Mouse (Mus musculus) myocyte (in vitro differentiated cells): ENCODE results near the gene Slx1b. TPM values are rescaled to one million over a fixed set of nuclear protein-coding genes. Genes with fewer than 3 reads are reported as not detected.

Experiments
- H3K27me3 ChIP-seq: one replicate; pipeline ENCODE4 v1.6.1; 2011; ENCODE audit not compliant: control insufficient read depth, insufficient read depth, insufficient read length
- H3K36me3 ChIP-seq: one replicate; pipeline ENCODE4 v1.6.1; 2011; ENCODE audit not compliant: control insufficient read depth, insufficient read depth
- H3K4me2 ChIP-seq: one replicate; pipeline ENCODE4 v1.6.1; 2011; ENCODE audit warnings: low read depth, control low read depth
- H3K4me3 ChIP-seq: one replicate; pipeline ENCODE4 v1.5.1; 2011; ENCODE audit warnings: mild to moderate bottlenecking, control low read depth, moderate library complexity
- H3K79me2 ChIP-seq: one replicate; pipeline ENCODE4 v1.6.1; 2011; ENCODE audit not compliant: control insufficient read depth, insufficient read depth
- H3ac ChIP-seq: one replicate; pipeline ENCODE4 v1.6.1; 2011; ENCODE audit not compliant: control insufficient read depth, insufficient read length
- CEBPB ChIP-seq: IDR thresholded peaks from 2 replicates; pipeline ENCODE4 v1.6.1; 2011; ENCODE audit warnings: mild to moderate bottlenecking, moderate library complexity; ENCODE audit not compliant: poor library complexity, insufficient read depth, severe bottlenecking
- E2F4 ChIP-seq: IDR thresholded peaks from one replicate; pipeline ENCODE4 v1.6.1; 2011; ENCODE audit warnings: mild to moderate bottlenecking, control low read depth, moderate library complexity; ENCODE audit not compliant: insufficient read depth
- MAX ChIP-seq: IDR thresholded peaks from one replicate; pipeline ENCODE4 v1.6.1; 2011; ENCODE audit warnings: low read depth, mild to moderate bottlenecking, control low read depth
- MYOD1 ChIP-seq, 3 experiments: IDR thresholded peaks; one replicate each; pipeline ENCODE4 v1.6.1; 2011; ENCODE audit warnings: control low read depth in 2 of 3, low read depth in 2 of 3, mild to moderate bottlenecking in 2 of 3, moderate library complexity in 1 of 3; ENCODE audit not compliant: insufficient read length in 2 of 3, control insufficient read depth in 1 of 3
- MYOG ChIP-seq, 3 experiments: IDR thresholded peaks; one replicate each; pipeline ENCODE4 v1.6.1; 2011; ENCODE audit warnings: control low read depth in 2 of 3, low read depth in 2 of 3, mild to moderate bottlenecking in 2 of 3; ENCODE audit not compliant: insufficient read length in 2 of 3, control insufficient read depth in 1 of 3, insufficient read depth in 1 of 3
- POLR2A ChIP-seq: IDR thresholded peaks from one replicate; pipeline ENCODE4 v1.6.1; 2011; ENCODE audit warnings: low read depth, mild to moderate bottlenecking, control low read depth, moderate library complexity; ENCODE audit not compliant: insufficient read length
- POLR2AphosphoS2 ChIP-seq: IDR thresholded peaks from one replicate; pipeline ENCODE4 v1.6.1; 2011; ENCODE audit warnings: low read depth, control low read depth; ENCODE audit not compliant: insufficient read length
- REST ChIP-seq: IDR thresholded peaks from one replicate; pipeline ENCODE4 v1.6.1; 2011; ENCODE audit warnings: mild to moderate bottlenecking, control low read depth, moderate library complexity; ENCODE audit not compliant: insufficient read depth, insufficient read length
- SRF ChIP-seq: IDR thresholded peaks from one replicate; pipeline ENCODE4 v1.6.1; 2011; ENCODE audit warnings: low read depth; ENCODE audit not compliant: control insufficient read depth, insufficient read length
- TCF12 ChIP-seq: IDR thresholded peaks from one replicate; pipeline ENCODE4 v1.6.1; 2011; ENCODE audit warnings: mild to moderate bottlenecking, control low read depth; ENCODE audit not compliant: poor library complexity, insufficient read depth, severe bottlenecking
- TCF3 ChIP-seq: IDR thresholded peaks from one replicate; pipeline ENCODE4 v1.6.1; 2011; ENCODE audit warnings: low read depth, control low read depth; ENCODE audit not compliant: insufficient read length
- USF1 ChIP-seq: IDR thresholded peaks from one replicate; pipeline ENCODE4 v1.6.1; 2011; ENCODE audit warnings: low read depth, mild to moderate bottlenecking, control low read depth, moderate library complexity
- polyA plus RNA-seq: library from polyadenylated mRNA; unstranded; fragments of >200 nt; fragmentation: generic; extraction: Trizol; gene quantifications from one replicate; pipeline ENCODE4 v1.2.1, GENCODE M21; 2012; ENCODE audit warnings: missing spikeins

The Slx1b gene
- polyA plus RNA-seq, 1 experiment, result 5.8 TPM

- Histone ChIP-seq H3K79me2 (peaks cover 14% of the 10 kb centered on the region), H3K4me2 (no peak overlapping the region), H3K36me3 (no peaks in the 10 kb centered on the region), H3K4me3 (no peak overlapping the region), H3ac (no peak overlapping the region), H3K27me3 (no peaks in the 10 kb centered on the region)
- TF ChIP-seq MAX, result no peak
- TF ChIP-seq MYOG (IDR thresholded peaks at IDR 0.05; ENCODE audit: control insufficient read depth in 1 of 3, insufficient read depth in 1 of 3, insufficient read length in 2 of 3, low read depth in 2 of 3), result no peak
- TF ChIP-seq TCF3, result no peak
- no peak for TF ChIP-seq E2F4
- TF ChIP-seq POLR2AphosphoS2, result no peak
- TF ChIP-seq SRF, result no peak
- no peak for TF ChIP-seq TCF12
- TF ChIP-seq USF1, result no peak
- TF ChIP-seq CEBPB, result no peak
- TF ChIP-seq POLR2A, result no peak
- TF ChIP-seq MYOD1 (IDR thresholded peaks at IDR 0.05; ENCODE audit: control insufficient read depth in 1 of 3, insufficient read length in 2 of 3, low read depth in 2 of 3), result no peak
- no peak for TF ChIP-seq REST
These were observed 44.7 kb downstream of the Slx1b start for GRCm38 (mm10) chr7:126650852-126651251.

- TF ChIP-seq MYOD1 (IDR thresholded peaks at IDR 0.05; ENCODE audit: control insufficient read depth in 1 of 3, insufficient read length in 2 of 3, low read depth in 2 of 3) (peak in 1 of 3 experiments; percentile 2), POLR2AphosphoS2 (peak; percentile 98), E2F4 (peak; percentile 3), TCF3 (no peak), SRF (peak; percentile 42), TCF12 (no peak), POLR2A (peak; percentile 98), USF1 (no peak), MYOG (IDR thresholded peaks at IDR 0.05; ENCODE audit: control insufficient read depth in 1 of 3, insufficient read depth in 1 of 3, insufficient read length in 2 of 3, low read depth in 2 of 3) (peak in 1 of 3 experiments; percentile 26)
- Histone ChIP-seq H3K79me2 (peaks cover 11% of the 10 kb centered on the region), H3K4me3 (peak within 1 kb of the TSS; percentile 59), H3K36me3 (no peaks in the 10 kb centered on the region), H3K27me3 (no peaks in the 10 kb centered on the region), H3ac (peak within 1 kb of the TSS; percentile 28), H3K4me2 (peak within 1 kb of the TSS; percentile 94)
These were observed 46.1 kb downstream of the Slx1b start, which contains the start of gene Sgf29 for GRCm38 (mm10) chr7:126649231-126650051. TSS of gene Sgf29 (plus strand) at chr7:126649309.

- Histone ChIP-seq H3ac (no peak overlapping the region), H3K27me3 (no peaks in the 10 kb centered on the region), H3K36me3 (no peaks in the 10 kb centered on the region), H3K4me3 (peak overlapping the region; percentile 59), H3K79me2 (peaks cover 9% of the 10 kb centered on the region), H3K4me2 (peak overlapping the region; percentile 94)
- TF ChIP-seq POLR2AphosphoS2 (no peak), CEBPB (no peak), E2F4 (no peak), USF1 (no peak), MAX (no peak), POLR2A (no peak), SRF (no peak), MYOD1 (IDR thresholded peaks at IDR 0.05; ENCODE audit: control insufficient read depth in 1 of 3, insufficient read length in 2 of 3, low read depth in 2 of 3) (no peak), TCF3 (no peak), MYOG (IDR thresholded peaks at IDR 0.05; ENCODE audit: control insufficient read depth in 1 of 3, insufficient read depth in 1 of 3, insufficient read length in 2 of 3, low read depth in 2 of 3) (no peak), REST (no peak)
These were observed 47.1 kb downstream of the Slx1b start for GRCm38 (mm10) chr7:126648486-126648885.

GRCm38 (mm10) chr7:126645708-126646107, 49.9 kb downstream of the Slx1b start:
- TF ChIP-seq TCF12, result no peak
- no peak for TF ChIP-seq MYOG (IDR thresholded peaks at IDR 0.05; ENCODE audit: control insufficient read depth in 1 of 3, insufficient read depth in 1 of 3, insufficient read length in 2 of 3, low read depth in 2 of 3)
- TF ChIP-seq POLR2A, result no peak
- TF ChIP-seq CEBPB, result no peak
- no peak for TF ChIP-seq TCF3
- TF ChIP-seq E2F4, result no peak
- TF ChIP-seq MYOD1 (IDR thresholded peaks at IDR 0.05; ENCODE audit: control insufficient read depth in 1 of 3, insufficient read length in 2 of 3, low read depth in 2 of 3), result no peak
- TF ChIP-seq POLR2AphosphoS2, result no peak
- no peak for TF ChIP-seq MAX
- TF ChIP-seq USF1, result no peak
- TF ChIP-seq REST, result no peak
- no peaks in the 10 kb centered on the region for H3K27me3 ChIP-seq
- H3K4me3 ChIP-seq, result no peak overlapping the region
- no peak overlapping the region for H3K4me2 ChIP-seq
- no peak overlapping the region for H3ac ChIP-seq
- H3K79me2 ChIP-seq, result peaks cover 9% of the 10 kb centered on the region
- H3K36me3 ChIP-seq, result no peaks in the 10 kb centered on the region

GRCm38 (mm10) chr7:126644914-126645313, 50.7 kb downstream of the Slx1b start:
- TF ChIP-seq POLR2A, result no peak
- no peak for TF ChIP-seq CEBPB
- no peak for TF ChIP-seq E2F4
- TF ChIP-seq MAX, result no peak
- TF ChIP-seq POLR2AphosphoS2, result no peak
- TF ChIP-seq SRF, result no peak
- TF ChIP-seq TCF12, result no peak
- no peak for TF ChIP-seq REST
- no peak for TF ChIP-seq TCF3
- TF ChIP-seq MYOD1 (IDR thresholded peaks at IDR 0.05; ENCODE audit: control insufficient read depth in 1 of 3, insufficient read length in 2 of 3, low read depth in 2 of 3), result no peak
- no peak for TF ChIP-seq USF1
- TF ChIP-seq MYOG (IDR thresholded peaks at IDR 0.05; ENCODE audit: control insufficient read depth in 1 of 3, insufficient read depth in 1 of 3, insufficient read length in 2 of 3, low read depth in 2 of 3), result no peak

More at GRCm38 (mm10) chr7:126644914-126645313, 50.7 kb downstream of the Slx1b start:
- Histone ChIP-seq H3K27me3 (no peaks in the 10 kb centered on the region), H3K4me3 (no peak overlapping the region), H3K79me2 (peaks cover 4% of the 10 kb centered on the region), H3K4me2 (no peak overlapping the region), H3K36me3 (no peaks in the 10 kb centered on the region), H3ac (no peak overlapping the region)
